In genomic region chr10:79910556-79910955, GRCm38 (mm10) we compare ENCODE assay signal across 13 mouse cellular contexts. TPM values are rescaled to one million over a fixed set of nuclear protein-coding genes. Genes with fewer than 3 reads are reported as not detected.
DNase-seq lines count a peak whose midpoint lies in the region; ATAC-seq lines count a peak whose summit lies in the region.
"Had no signal": no experiment of that assay in that cellular context is flagged by ENCODE, and none has a peak within 500 bp of the region (broad histone marks: within the 10 kb centered on the region; RNA-seq: fewer than 3 reads in every experiment).

Gene Gm26602, plus strand, starts transcription at chr10:79910856.

- H3K27me3 ChIP-seq in kidney, embryonic 14.5 days (ENCODE audit: control insufficient read depth, insufficient read depth, low read length): no peaks in the 10 kb centered on the region
- no peaks in the 10 kb centered on the region for H3K27me3 ChIP-seq in embryonic facial prominence, embryonic 14.5 days (replicated peaks; ENCODE audit: control insufficient read depth, insufficient read depth, low read length)
- H3K27me3 ChIP-seq in hindbrain, embryonic 14.5 days (ENCODE audit: control insufficient read depth, insufficient read depth, low read length): no peaks in the 10 kb centered on the region
- no peaks in the 10 kb centered on the region for H3K27me3 ChIP-seq in midbrain, embryonic 15.5 days (replicated peaks)

- DNase-seq in kidney, adult 11 months: no peak
- no peak for DNase-seq in embryonic facial prominence, embryonic 14.5 days (ENCODE audit: low spot score)
- no peak for DNase-seq in hindbrain, embryonic 14.5 days (ENCODE audit: low spot score)
- DNase-seq in gastrocnemius, postnatal 14 days: no peak
- DNase-seq in ovary, adult 18-20 months (ENCODE audit: low spot score): no peak
- DNase-seq: cerebellum, adult 9-10 months; gastrocnemius, postnatal 25 days; kidney, postnatal 4 days had no signal

- ATAC-seq in kidney, embryonic 14.5 days (ENCODE audit: low FRiP score, low TSS enrichment): no peak
- ATAC-seq in embryonic facial prominence, embryonic 14.5 days (ENCODE audit: low read depth): no peak
- ATAC-seq in hindbrain, embryonic 14.5 days (ENCODE audit: low FRiP score): no peak
- ATAC-seq in midbrain, embryonic 15.5 days (replicated peaks): no peak
- ATAC-seq in erythroblast, adult 5-6 weeks (replicated peaks; ENCODE audit: low FRiP score, poor library complexity, severe bottlenecking): no peak
- ATAC-seq: activated CD4-positive, CD25-positive, alpha-beta regulatory T cell, adult 4 months had no signal

- H3K9ac ChIP-seq in kidney, embryonic 14.5 days (ENCODE audit: low read depth, low read length): no peak within 1 kb of the TSS
- H3K9ac ChIP-seq in embryonic facial prominence, embryonic 14.5 days (ENCODE audit: low read depth, low read length): no peak within 1 kb of the TSS
- H3K9ac ChIP-seq in hindbrain, embryonic 14.5 days: peak within 1 kb of the TSS; percentile 83
- H3K9ac ChIP-seq in midbrain, embryonic 15.5 days: no peak within 1 kb of the TSS

- peaks cover 36% of the 10 kb centered on the region for H3K36me3 ChIP-seq in kidney, embryonic 14.5 days (ENCODE audit: control insufficient read depth, insufficient read depth, low read length)
- peaks cover 39% of the 10 kb centered on the region for H3K36me3 ChIP-seq in embryonic facial prominence, embryonic 14.5 days (ENCODE audit: control insufficient read depth, insufficient read depth, low read length)
- H3K36me3 ChIP-seq in hindbrain, embryonic 14.5 days (replicated peaks; ENCODE audit: control insufficient read depth, insufficient read depth): peaks cover 23% of the 10 kb centered on the region
- peaks cover under 1% of the 10 kb centered on the region; the same call in 1 of the 2 replicates for H3K36me3 ChIP-seq in midbrain, embryonic 15.5 days (replicated peaks)

- WGBS in kidney, embryonic 14.5 days: 92% methylated on average over 4 of the region's 4 CpGs
- WGBS in embryonic facial prominence, embryonic 14.5 days: 92% methylated on average over 4 of the region's 4 CpGs
- 95% methylated on average over 4 of the region's 4 CpGs for WGBS in hindbrain, embryonic 14.5 days
- 95% methylated on average over 4 of the region's 4 CpGs for WGBS in midbrain, embryonic 15.5 days

- no peak within 1 kb of the TSS for H3K4me3 ChIP-seq in kidney, embryonic 14.5 days (ENCODE audit: low read length)
- no peak within 1 kb of the TSS for H3K4me3 ChIP-seq in embryonic facial prominence, embryonic 14.5 days (ENCODE audit: low read depth, low read length)
- no peak within 1 kb of the TSS for H3K4me3 ChIP-seq in hindbrain, embryonic 14.5 days (replicated peaks; ENCODE audit: low read length)
- no peak within 1 kb of the TSS for H3K4me3 ChIP-seq in midbrain, embryonic 15.5 days

- H3K4me1 ChIP-seq in kidney, embryonic 14.5 days (ENCODE audit: control insufficient read depth, insufficient read depth, low read length): 0 out of 2 replicates have a peak, but pooled peaks cover 5% of the 10 kb centered on the region
- peaks cover 1% of the 10 kb centered on the region for H3K4me1 ChIP-seq in embryonic facial prominence, embryonic 14.5 days (ENCODE audit: control insufficient read depth, insufficient read depth, low read length)
- peaks cover 20% of the 10 kb centered on the region for H3K4me1 ChIP-seq in hindbrain, embryonic 14.5 days (replicated peaks; ENCODE audit: control insufficient read depth, insufficient read depth, low read length)
- peaks cover 37% of the 10 kb centered on the region for H3K4me1 ChIP-seq in midbrain, embryonic 15.5 days

- H3K27ac ChIP-seq in kidney, embryonic 14.5 days (ENCODE audit: low read depth, low read length): peak within 1 kb of the TSS; percentile 6; the same call in 1 of the 2 replicates
- peak within 1 kb of the TSS; percentile 98; the same call in 1 of the 2 replicates for H3K27ac ChIP-seq in embryonic facial prominence, embryonic 14.5 days (replicated peaks; ENCODE audit: low read depth, low read length)
- peak within 1 kb of the TSS; percentile 98 for H3K27ac ChIP-seq in hindbrain, embryonic 14.5 days
- H3K27ac ChIP-seq in midbrain, embryonic 15.5 days: peak within 1 kb of the TSS; percentile 99

- H3K9me3 ChIP-seq in kidney, embryonic 14.5 days (ENCODE audit: control insufficient read depth, low read length): no peaks in the 10 kb centered on the region
- H3K9me3 ChIP-seq in embryonic facial prominence, embryonic 14.5 days (ENCODE audit: control insufficient read depth, low read length): no peaks in the 10 kb centered on the region
- H3K9me3 ChIP-seq in hindbrain, embryonic 14.5 days (ENCODE audit: control insufficient read depth, low read length): no peaks in the 10 kb centered on the region
- no peaks in the 10 kb centered on the region for H3K9me3 ChIP-seq in midbrain, embryonic 15.5 days

- H3K4me2 ChIP-seq in kidney, embryonic 14.5 days (replicated peaks; ENCODE audit: low read depth, low read length): no peak within 1 kb of the TSS
- no peak within 1 kb of the TSS for H3K4me2 ChIP-seq in embryonic facial prominence, embryonic 14.5 days (ENCODE audit: low read depth, low read length)
- peak within 1 kb of the TSS; percentile 42; the same call in 1 of the 2 replicates for H3K4me2 ChIP-seq in hindbrain, embryonic 14.5 days (replicated peaks)
- H3K4me2 ChIP-seq in midbrain, embryonic 15.5 days: peak within 1 kb of the TSS; percentile 47; the same call in 1 of the 2 replicates

- intact Hi-C loops in gastrocnemius, postnatal 14 days (cut with DNase I; ENCODE audit: low total_unique reads): no loop called here

RNA-seq across cellular contexts. Expression of gene Gm26602, which starts in this region (rescaled TPM):
- 4.6 and 10.8 TPM in 2 replicates for polyA plus RNA-seq in kidney, embryonic 14.5 days (2014; fragmentation: Nextera tagmentation; extraction: Ambion mirVana)
- polyA plus RNA-seq in embryonic facial prominence, embryonic 14.5 days (2014; fragmentation: Nextera tagmentation; extraction: Ambion mirVana): 4.1 and 6.7 TPM in 2 replicates
- 1.1 TPM in 1 of 2 replicates, not detected in the other for polyA plus RNA-seq in hindbrain, embryonic 14.5 days (2014; fragmentation: Nextera tagmentation; extraction: Ambion mirVana)
- not detected in 2 replicates for polyA plus RNA-seq in midbrain, embryonic 15.5 days (2015; fragmentation: Nextera tagmentation; extraction: Ambion mirVana)
- not detected for total RNA-seq in gastrocnemius, postnatal 14 days (2021)
- total RNA-seq in erythroblast, adult 5-6 weeks (2015; ENCODE audit: low replicate concordance): not detected in 2 replicates
- total RNA-seq in erythroblast, adult 5-6 weeks (2017; ENCODE audit: low replicate concordance): not detected in 2 replicates
- total RNA-seq: gastrocnemius, postnatal 25 days had no signal
- polyA plus RNA-seq: activated CD4-positive, CD25-positive, alpha-beta regulatory T cell, adult 4 months; small intestine, adult 2 months had no signal

Comparison
In these comparisons a context has a peak if more than half of its experiments do, and no peak if none do; other contexts are left out.
1. H3K27ac ChIP-seq: peak in every context shown above with its lines; median percentile 99 in midbrain, embryonic 15.5 days; 98 in embryonic facial prominence, embryonic 14.5 days; 98 in hindbrain, embryonic 14.5 days; 6 in kidney, embryonic 14.5 days.
2. H3K4me2 ChIP-seq: peak in hindbrain, embryonic 14.5 days (single experiment) and midbrain, embryonic 15.5 days (single experiment); none in kidney, embryonic 14.5 days (single experiment) and embryonic facial prominence, embryonic 14.5 days (single experiment).